Mouse (Mus musculus) liver, postnatal 0 days (tissue): Measurements from ENCODE around the gene Gm20388.

ENCODE experiments used
- CTCF ChIP-seq: sonication (generic); IDR thresholded peaks from 2 replicates; pipeline ENCODE4 v1.5.1; 2016; ENCODE audit warnings: antibody characterized with exemption, low read depth
- EP300 ChIP-seq: IDR thresholded peaks from 2 replicates; pipeline ENCODE4 v1.6.1; 2016; ENCODE audit warnings: antibody characterized with exemption, low read depth, mild to moderate bottlenecking

GRCm38 (mm10) chr8:119931317-119931716 is 20.7 kb downstream of the Gm20388 start:
- TF ChIP-seq EP300 (no peak), CTCF (no peak)
